Mouse (Mus musculus) B cell, adult (primary cell): ENCODE measurements around the gene Tex45. TPM values are rescaled to one million over a fixed set of nuclear protein-coding genes. Genes with fewer than 3 reads are reported as not detected.

Experiments
- total RNA-seq: library from RNA; stranded (reverse); gene quantifications from 4 replicates; pipeline ENCODE4 v1.2.4, GENCODE M21; 2023; ENCODE audit not compliant: inconsistent age

The Tex45 gene
- total RNA-seq = 4.9 to 9.2 TPM (median 7.3 TPM) in 4 replicates

DNA sequence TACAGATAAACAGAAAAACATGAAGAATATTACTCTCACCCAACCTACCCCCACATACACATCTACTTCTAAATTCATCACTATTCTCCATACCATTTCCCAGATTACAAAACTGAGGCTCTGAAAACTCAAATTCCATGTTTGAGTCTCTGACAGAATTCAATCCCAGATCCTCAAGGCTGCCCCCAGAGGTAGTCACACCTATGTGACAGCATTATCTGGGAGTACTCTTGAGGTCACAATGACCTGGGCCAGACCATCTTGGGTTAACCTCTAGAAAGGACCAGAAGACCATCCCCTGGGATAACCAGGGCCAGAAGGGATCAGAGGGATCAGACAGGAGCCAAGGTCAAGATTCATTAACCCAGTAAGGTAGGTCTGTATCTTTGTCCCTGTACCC, at the start of gene Tex45:
Gene Tex45 (plus strand): TSS at position 301 of the 400 bp plus-strand sequence.

DNA sequence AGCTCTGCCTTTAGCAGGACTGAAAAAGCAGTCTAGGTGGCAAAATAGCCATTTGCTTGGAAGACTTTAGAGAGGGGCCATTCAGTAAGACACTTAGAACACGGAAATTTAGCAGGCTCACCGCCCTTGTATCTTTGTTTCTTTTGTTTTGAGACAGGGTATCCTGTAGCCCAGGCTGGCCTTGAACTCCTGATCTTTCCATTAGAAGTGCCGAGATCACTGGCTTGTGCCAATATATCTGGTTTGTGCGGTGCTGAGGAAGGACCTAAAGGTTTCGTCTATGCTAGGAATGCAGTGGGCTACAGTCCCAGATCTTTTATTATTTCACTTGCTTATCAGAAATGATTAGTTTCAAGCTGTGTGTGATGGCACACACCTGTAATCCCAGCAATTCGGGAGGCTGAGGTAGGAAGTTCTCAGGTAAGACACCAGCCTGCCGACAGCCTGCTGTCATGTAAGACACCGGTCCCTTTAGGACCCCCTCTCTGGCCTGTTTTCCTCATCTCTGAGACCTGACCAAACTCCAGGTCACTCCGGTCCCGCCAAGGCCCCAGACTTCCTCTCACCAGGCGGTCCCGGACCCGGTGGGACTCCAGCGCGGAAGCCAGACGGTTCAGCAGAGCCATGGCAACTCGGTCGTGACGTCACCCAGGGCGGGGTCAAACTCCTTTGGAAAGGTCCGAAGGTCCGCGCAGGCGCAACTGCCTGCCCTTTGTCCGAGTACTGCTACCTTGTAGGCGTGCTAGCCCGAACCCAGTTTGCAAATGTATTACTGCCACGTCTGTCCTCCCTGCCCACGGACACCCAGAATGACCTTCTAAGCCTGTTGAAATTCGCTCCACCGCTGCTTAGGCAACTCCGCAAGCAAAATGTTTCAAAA, 3.4 kb upstream of the Tex45 start, which contains the start of gene Pex11g:
Gene Pex11g (minus strand): TSS at position 675 of the 880 bp plus-strand sequence.

DNA sequence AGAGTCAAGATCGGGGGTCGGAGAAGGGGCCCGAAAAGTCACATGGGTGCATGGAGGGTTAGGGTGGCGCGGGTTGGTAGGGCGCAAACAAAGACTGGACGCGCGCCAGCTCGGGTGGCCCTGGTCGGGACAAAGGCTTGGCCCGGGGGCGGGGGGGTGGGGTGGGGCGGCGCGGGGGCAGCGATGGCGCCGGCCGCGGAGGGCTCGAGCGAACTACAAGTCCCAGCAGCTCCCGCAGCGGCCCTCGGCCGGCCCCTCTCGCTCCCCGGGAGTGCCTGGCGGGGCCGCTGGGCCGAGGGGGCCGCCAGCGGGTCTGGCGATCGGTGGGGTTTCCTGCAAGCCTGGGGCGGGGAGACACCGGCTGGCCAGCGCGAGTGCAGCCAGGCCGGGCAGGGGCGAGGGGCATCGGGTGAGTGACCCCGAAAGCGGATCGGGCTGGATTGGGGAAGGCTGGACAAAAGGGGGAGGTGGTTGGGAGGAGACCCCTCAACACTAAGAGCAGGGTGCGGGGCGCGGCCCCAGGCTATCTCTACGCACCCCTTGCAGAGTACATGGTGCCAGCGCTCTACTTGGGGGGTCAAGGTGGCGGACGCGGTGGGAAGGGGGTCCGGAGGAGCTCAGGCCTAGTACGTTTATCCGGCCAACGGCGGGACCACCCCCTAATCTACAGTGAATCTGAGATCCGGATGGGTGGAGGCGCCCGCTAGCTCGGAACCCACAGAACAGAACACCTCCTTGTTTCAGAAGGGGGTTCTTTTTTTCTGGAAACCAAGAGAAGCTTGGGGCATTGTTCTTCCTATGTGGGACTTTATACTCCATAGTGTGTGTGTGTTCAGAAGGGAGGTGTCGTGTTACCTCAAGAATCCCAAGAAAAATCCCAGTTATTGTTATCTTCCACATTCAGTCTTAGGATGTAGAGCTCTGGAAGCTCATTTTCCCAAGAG, 22.5 kb downstream of the Tex45 start, which contains the start of gene Zfp358:
Gene Zfp358 (plus strand): TSS at position 238 of the 944 bp plus-strand sequence.

DNA sequence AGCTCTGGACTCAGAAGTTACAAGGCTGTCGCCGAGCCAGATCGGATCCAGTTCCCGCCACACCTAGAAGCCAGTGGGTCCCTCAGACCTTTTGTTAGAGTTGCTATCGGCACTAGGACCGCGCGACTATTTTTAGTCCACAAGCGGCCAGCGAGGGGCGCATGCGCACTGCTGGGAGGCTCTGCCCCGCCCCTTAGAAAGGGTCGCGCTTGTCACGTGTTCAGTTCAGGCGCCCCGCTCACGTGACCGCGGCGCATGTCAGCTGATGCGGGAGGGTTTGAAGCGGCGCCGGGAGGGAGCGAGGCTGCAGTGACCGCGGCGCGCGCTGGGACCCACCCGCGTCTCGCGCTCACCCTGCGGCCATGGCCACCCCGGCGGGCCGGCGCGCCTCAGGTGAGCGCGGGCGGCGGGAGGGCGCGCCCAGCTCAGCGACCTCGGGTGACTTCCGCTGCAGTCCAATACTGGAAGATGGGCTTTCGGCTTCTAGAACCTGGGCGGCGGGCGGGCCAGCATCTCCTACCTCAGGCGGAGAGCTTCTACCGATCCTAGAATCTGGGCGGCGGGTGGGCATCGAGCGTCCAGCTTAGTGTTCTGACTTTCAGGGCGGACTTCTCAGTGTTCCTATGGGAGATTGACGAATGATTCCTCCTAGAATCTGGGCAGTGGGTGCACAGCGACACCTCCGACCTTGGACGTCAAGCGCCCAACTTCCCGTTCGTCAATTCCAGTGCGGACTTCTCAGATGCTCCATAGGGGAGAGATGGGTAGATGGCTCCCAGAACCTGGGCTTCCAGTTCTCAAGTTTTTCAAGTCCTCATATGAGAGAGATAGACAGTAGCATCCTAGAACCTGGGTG, 29.8 kb downstream of the Tex45 start, which contains the start of gene Mcoln1:
Gene Mcoln1 (plus strand): TSS at position 223 of the 856 bp plus-strand sequence.

DNA sequence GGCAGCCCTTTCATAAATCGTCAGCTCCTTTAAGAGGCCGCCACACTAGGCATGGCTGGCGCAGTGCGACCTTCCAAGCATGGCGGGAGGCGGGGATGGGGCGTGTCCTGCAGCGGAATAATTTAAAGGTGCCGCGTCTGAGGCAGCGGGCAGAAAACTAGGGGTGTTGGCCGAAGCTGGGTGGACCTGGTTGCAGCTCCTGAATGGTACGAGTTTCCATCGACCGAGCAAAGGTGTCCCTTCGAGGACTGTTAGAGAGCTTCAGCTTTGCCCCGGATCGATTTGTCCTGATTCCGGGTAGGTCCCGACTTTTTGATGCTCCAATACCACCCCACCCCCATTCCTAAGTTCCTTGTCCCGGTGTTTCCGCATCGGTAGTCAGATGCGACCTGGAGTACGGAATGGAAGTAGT, 44.6 kb downstream of the Tex45 start, which contains the start of gene Pnpla6:
Gene Pnpla6 (plus strand): TSS at position 125 of the 412 bp plus-strand sequence.

Other genes with a start within 250 kb of the Tex45 start
- 39.0 to 47.8 TPM (median 43.2 TPM) in 4 replicates for gene Insr, start 191.2 kb upstream of the Tex45 start, total RNA-seq
- 230 to 250 TPM (median 241 TPM) in 4 replicates for gene A430078G23Rik, start 117.4 kb upstream of the Tex45 start, total RNA-seq
- 226 to 260 TPM (median 253 TPM) in 4 replicates for gene Arhgef18, start 77.9 kb upstream of the Tex45 start, total RNA-seq
- gene Pex11g, start 3.2 kb upstream of the Tex45 start, total RNA-seq = 0.80 to 1.7 TPM (median 1.4 TPM) in 4 replicates
- gene Zfp358, start 22.3 kb downstream of the Tex45 start, total RNA-seq = 8.0 to 11.4 TPM (median 9.8 TPM) in 4 replicates
- 89.1 to 114 TPM (median 104 TPM) in 4 replicates for gene Mcoln1, start 29.6 kb downstream of the Tex45 start, total RNA-seq
- 60.2 to 80.5 TPM (median 68.7 TPM) in 4 replicates for gene Pnpla6, start 44.5 kb downstream of the Tex45 start, total RNA-seq
- not detected in 4 replicates for gene C330021F23Rik, start 97.1 kb downstream of the Tex45 start, total RNA-seq
- gene Camsap3, start 116.4 kb downstream of the Tex45 start, total RNA-seq = 0.12 to 0.27 TPM (median 0.18 TPM) in 4 replicates
- 91.5 to 105 TPM (median 97.7 TPM) in 4 replicates for gene Xab2, start 150.5 kb downstream of the Tex45 start, total RNA-seq
- gene Pet100, start 150.7 kb downstream of the Tex45 start, total RNA-seq = 67.8 to 74.9 TPM (median 70.5 TPM) in 4 replicates
- gene Pcp2, start 154.7 kb downstream of the Tex45 start, total RNA-seq = not detected in 4 replicates
- 248 to 283 TPM (median 258 TPM) in 4 replicates for gene Stxbp2, start 160.1 kb downstream of the Tex45 start, total RNA-seq
- gene Retn, start 184.9 kb downstream of the Tex45 start, total RNA-seq = not detected in 4 replicates
- not detected in 4 replicates for gene Mcemp1, start 194.9 kb downstream of the Tex45 start, total RNA-seq
- gene Fcor, start 201.5 kb downstream of the Tex45 start, total RNA-seq = 1.6 TPM in 1 of 4 replicates, not detected in the others
- 19.9 to 22.8 TPM (median 21.2 TPM) in 4 replicates for gene Trappc5, start 205.4 kb downstream of the Tex45 start, total RNA-seq
- gene Fcer2a, start 223.3 kb downstream of the Tex45 start, total RNA-seq = 517 to 653 TPM (median 596 TPM) in 4 replicates
- 0.35 TPM in 1 of 4 replicates, not detected in the others for gene Clec4g, start 249.8 kb downstream of the Tex45 start, total RNA-seq